Mouse (Mus musculus): ENCODE measurements around the gene Itgb4.

- TF ChIP-seq GATA1 (IDR thresholded peaks at IDR 0.05; ENCODE audit: borderline replicate concordance, low read length) (no peak), FLI1 (IDR thresholded peaks at IDR 0.05; ENCODE audit: low read length) (no peak)
Observed at GRCm38 (mm10) chr11:116005701-116006419, 31.4 kb downstream of the Itgb4 start.

Measured in megakaryocyte, embryonic 14.5 days (primary cell).